Mouse (Mus musculus) lung, embryonic 14.5 days (tissue): ENCODE data around the gene Mtrr. TPM values are rescaled to one million over a fixed set of nuclear protein-coding genes. Genes with fewer than 3 reads are reported as not detected.

Source experiments
- ATAC-seq: fragments of 200-750 bp; cut with Nextera tagmentation; 2 replicates; pipeline ENCODE4 v1.8.0; 2017; ENCODE audit warnings: mild to moderate bottlenecking, moderate TSS enrichment, moderate library complexity; ENCODE audit not compliant: insufficient read depth
- DNase-seq: peaks from one replicate; pipeline ENCODE4 v3.0.0-alpha.2; 2015
- H3K27ac ChIP-seq: fragments of 300-500 bp; sonication (generic); 2 replicates; pipeline ENCODE4 v1.5.1; 2014; ENCODE audit warnings: low read depth, mild to moderate bottlenecking, moderate library complexity
- H3K27me3 ChIP-seq: fragments of 300-500 bp; sonication (generic); 2 replicates; pipeline ENCODE4 v1.6.1; 2014; ENCODE audit warnings: low read length, control low read depth; ENCODE audit not compliant: insufficient read depth
- H3K36me3 ChIP-seq: fragments of 300-500 bp; sonication (generic); 2 replicates; pipeline ENCODE4 v1.6.1; 2014; ENCODE audit warnings: control low read depth; ENCODE audit not compliant: insufficient read depth
- H3K4me1 ChIP-seq: fragments of 300-500 bp; sonication (generic); 2 replicates; pipeline ENCODE4 v1.6.1; 2014; ENCODE audit warnings: antibody characterized with exemption, control low read depth; ENCODE audit not compliant: insufficient read depth
- H3K4me2 ChIP-seq: fragments of 300-500 bp; sonication (generic); 2 replicates; pipeline ENCODE4 v1.6.1; 2014; ENCODE audit warnings: mild to moderate bottlenecking
- H3K4me3 ChIP-seq: fragments of 300-500 bp; sonication (generic); 2 replicates; pipeline ENCODE4 v1.5.1; 2014; ENCODE audit warnings: low read depth, low read length
- H3K9ac ChIP-seq: fragments of 300-500 bp; sonication (generic); 2 replicates; pipeline ENCODE4 v1.6.1; 2014
- H3K9me3 ChIP-seq: fragments of 300-500 bp; sonication (generic); 2 replicates; pipeline ENCODE4 v1.6.1; 2016; ENCODE audit warnings: low read depth, low read length, control low read depth
- CTCF ChIP-seq: IDR thresholded peaks from 2 replicates; pipeline ENCODE4 v1.5.1; 2016; ENCODE audit warnings: antibody characterized with exemption, low read depth
- WGBS: fragments of 180-500 bp; shearing (Covaris S2); extraction: QIAGEN DNeasy Blood & Tissue Kit; methylation state at CpG from one replicate; pipeline ENCODE4 v1.1.7; 2014; 5-methylcytosine and 5-hydroxymethylcytosine counted together
- polyA plus RNA-seq: library from polyadenylated mRNA; unstranded; fragments of >200 nt; fragmentation: Nextera tagmentation; extraction: Ambion mirVana; gene quantifications from 2 replicates; pipeline ENCODE4 v1.2.1, GENCODE M21; 2014

Mtrr gene
- 21.6 and 23.8 TPM in 2 replicates for polyA plus RNA-seq

- Histone ChIP-seq H3K27ac (peak within 1 kb of the TSS; percentile 84), H3K36me3 (peaks cover 48% of the 10 kb centered on the region), H3K9me3 (no peaks in the 10 kb centered on the region), H3K27me3 (no peaks in the 10 kb centered on the region), H3K4me3 (peak within 1 kb of the TSS; percentile 82), H3K9ac (peak within 1 kb of the TSS; percentile 84), H3K4me1 (no peaks in the 10 kb centered on the region; the same call in 1 of the 2 replicates), H3K4me2 (peak within 1 kb of the TSS; percentile 84)
- no peak for TF ChIP-seq CTCF
- ATAC-seq (peak; percentile 100), DNase-seq (peak; percentile 98)
- under 1% methylated on average over 81 of the region's 81 CpGs for WGBS
These were observed at the start of gene Mtrr, which contains the start of gene Fastkd3 for GRCm38 (mm10) chr13:68581747-68582516. Mtrr (minus strand) TSS chr13:68582149. Fastkd3 (plus strand) TSS chr13:68582234.

GRCm38 (mm10) chr13:68627041-68627440 is 45.1 kb upstream of the Mtrr start:
- DNase-seq (no peak), ATAC-seq (no peak)
- 63% methylated on average over 3 of the region's 3 CpGs for WGBS

GRCm38 (mm10) chr13:68622792-68623191 is 40.8 kb upstream of the Mtrr start:
- 46% methylated on average over 6 of the region's 6 CpGs for WGBS
- H3K4me2 ChIP-seq: no peak overlapping the region
- H3K4me1 ChIP-seq: no peaks in the 10 kb centered on the region
- no peak overlapping the region for H3K4me3 ChIP-seq
- H3K27me3 ChIP-seq: no peaks in the 10 kb centered on the region
- TF ChIP-seq CTCF: peak; percentile 47
- no peak overlapping the region for H3K27ac ChIP-seq
- peak; percentile 63; the same call in 1 of the 2 replicates for ATAC-seq
- H3K36me3 ChIP-seq: 0 out of 2 replicates have a peak, but pooled peaks cover 4% of the 10 kb centered on the region
- H3K9me3 ChIP-seq: no peaks in the 10 kb centered on the region
- no peak overlapping the region for H3K9ac ChIP-seq
- peak; percentile 47 for DNase-seq

More at GRCm38 (mm10) chr13:68627041-68627440, 45.1 kb upstream of the Mtrr start:
- peaks cover 8% of the 10 kb centered on the region; the same call in 1 of the 2 replicates for H3K36me3 ChIP-seq
- no peak overlapping the region for H3K27ac ChIP-seq
- no peak for TF ChIP-seq CTCF
- H3K4me1 ChIP-seq: no peaks in the 10 kb centered on the region
- no peaks in the 10 kb centered on the region for H3K9me3 ChIP-seq
- no peak overlapping the region for H3K4me3 ChIP-seq
- H3K9ac ChIP-seq: no peak overlapping the region
- H3K4me2 ChIP-seq: no peak overlapping the region
- no peaks in the 10 kb centered on the region for H3K27me3 ChIP-seq

- no peaks in the 10 kb centered on the region for H3K36me3 ChIP-seq
- H3K27ac ChIP-seq: peak overlapping the region; percentile 16; the same call in 1 of the 2 replicates
- DNase-seq (peak; percentile 76), ATAC-seq (peak; percentile 61)
- H3K9ac ChIP-seq: no peak overlapping the region
- peak overlapping the region; percentile 49 for H3K4me2 ChIP-seq
- H3K4me3 ChIP-seq: peak overlapping the region; percentile 12; the same call in 1 of the 2 replicates
- 44% methylated on average over 21 of the region's 21 CpGs for WGBS
- peaks cover 5% of the 10 kb centered on the region; the same call in 1 of the 2 replicates for H3K4me1 ChIP-seq
- no peak for TF ChIP-seq CTCF
- no peaks in the 10 kb centered on the region for H3K27me3 ChIP-seq
- H3K9me3 ChIP-seq: no peaks in the 10 kb centered on the region
These were observed 25.9 kb upstream of the Mtrr start for GRCm38 (mm10) chr13:68607652-68608405.

GRCm38 (mm10) chr13:68605689-68606126 is 23.8 kb upstream of the Mtrr start:
- Histone ChIP-seq H3K9me3 (no peaks in the 10 kb centered on the region), H3K27me3 (no peaks in the 10 kb centered on the region), H3K4me3 (peak overlapping the region; percentile 21; the same call in 1 of the 2 replicates), H3K27ac (no peak overlapping the region), H3K4me2 (peak overlapping the region; percentile 54), H3K9ac (no peak overlapping the region), H3K4me1 (peaks cover 5% of the 10 kb centered on the region; the same call in 1 of the 2 replicates), H3K36me3 (no peaks in the 10 kb centered on the region)
- 0 out of 2 replicates have a peak, but pooled peaks have one; percentile 6 for TF ChIP-seq CTCF
- WGBS: under 1% methylated on average over 11 of the region's 11 CpGs
- DNase-seq (peak; percentile 67), ATAC-seq (peak; percentile 81)

GRCm38 (mm10) chr13:68603085-68603484 is 21.1 kb upstream of the Mtrr start:
- DNase-seq (no peak), ATAC-seq (no peak)
- no peaks in the 10 kb centered on the region for H3K36me3 ChIP-seq
- H3K27me3 ChIP-seq: no peaks in the 10 kb centered on the region
- peaks cover 2% of the 10 kb centered on the region; the same call in 1 of the 2 replicates for H3K4me1 ChIP-seq
- no peaks in the 10 kb centered on the region for H3K9me3 ChIP-seq
- no peak overlapping the region for H3K9ac ChIP-seq
- no peak overlapping the region for H3K27ac ChIP-seq
- 77% methylated on average over 6 of the region's 6 CpGs for WGBS
- TF ChIP-seq CTCF: no peak
- no peak overlapping the region for H3K4me3 ChIP-seq
- H3K4me2 ChIP-seq: no peak overlapping the region
